Mouse (Mus musculus): Measurements from ENCODE around the gene Slc25a51.

Slc25a51 gene

GRCm38 (mm10) chr4:45408427-45409132 is at the start of gene Slc25a51:
TSS of gene Slc25a51 (minus strand) at chr4:45408766.
- in situ Hi-C loops (cut with MboI, MseI) = no loop called here

- in situ Hi-C loops (cut with MboI, MseI) = no loop called here
Measured at GRCm38 (mm10) chr4:45457543-45457942, 49.0 kb upstream of the Slc25a51 start.

- in situ Hi-C loops (cut with MboI, MseI) = no loop called here
Measured at GRCm38 (mm10) chr4:45455001-45455400, 46.4 kb upstream of the Slc25a51 start.

- in situ Hi-C loops (cut with MboI, MseI) = no loop called here
Measured at GRCm38 (mm10) chr4:45453271-45453851, 44.8 kb upstream of the Slc25a51 start.

- in situ Hi-C loops (cut with MboI, MseI) = no loop called here
Measured at GRCm38 (mm10) chr4:45452569-45453111, 44.1 kb upstream of the Slc25a51 start.

GRCm38 (mm10) chr4:45449012-45449411 is 40.4 kb upstream of the Slc25a51 start:
- in situ Hi-C loops (cut with MboI, MseI) = no loop called here

GRCm38 (mm10) chr4:45448481-45448880 is 39.9 kb upstream of the Slc25a51 start:
- in situ Hi-C loops (cut with MboI, MseI) = no loop called here

- in situ Hi-C loops (cut with MboI, MseI) = no loop called here
Measured at GRCm38 (mm10) chr4:45447196-45447595, 38.6 kb upstream of the Slc25a51 start.

- in situ Hi-C loops (cut with MboI, MseI) = no loop called here
Measured at GRCm38 (mm10) chr4:45445235-45445634, 36.7 kb upstream of the Slc25a51 start.

GRCm38 (mm10) chr4:45444813-45445212 is 36.2 kb upstream of the Slc25a51 start:
- in situ Hi-C loops (cut with MboI, MseI) = no loop called here

GRCm38 (mm10) chr4:45443652-45444051 is 35.1 kb upstream of the Slc25a51 start:
- in situ Hi-C loops (cut with MboI, MseI) = no loop called here

- in situ Hi-C loops (cut with MboI, MseI) = no loop called here
Measured at GRCm38 (mm10) chr4:45442237-45442636, 33.7 kb upstream of the Slc25a51 start.

- in situ Hi-C loops (cut with MboI, MseI) = no loop called here
Measured at GRCm38 (mm10) chr4:45441778-45442177, 33.2 kb upstream of the Slc25a51 start.

GRCm38 (mm10) chr4:45439281-45439680 is 30.7 kb upstream of the Slc25a51 start:
- in situ Hi-C loops (cut with MboI, MseI) = no loop called here

GRCm38 (mm10) chr4:45437010-45437409 is 28.4 kb upstream of the Slc25a51 start:
- in situ Hi-C loops (cut with MboI, MseI) = no loop called here

- in situ Hi-C loops (cut with MboI, MseI) = no loop called here
Measured at GRCm38 (mm10) chr4:45436383-45436913, 27.9 kb upstream of the Slc25a51 start.

- in situ Hi-C loops (cut with MboI, MseI) = no loop called here
Measured at GRCm38 (mm10) chr4:45435899-45436298, 27.3 kb upstream of the Slc25a51 start.

- in situ Hi-C loops (cut with MboI, MseI) = no loop called here
Measured at GRCm38 (mm10) chr4:45434681-45435080, 26.1 kb upstream of the Slc25a51 start.

- in situ Hi-C loops (cut with MboI, MseI) = no loop called here
Measured at GRCm38 (mm10) chr4:45434071-45434470, 25.5 kb upstream of the Slc25a51 start.

GRCm38 (mm10) chr4:45431806-45432205 is 23.2 kb upstream of the Slc25a51 start:
- in situ Hi-C loops (cut with MboI, MseI) = no loop called here

- in situ Hi-C loops (cut with MboI, MseI) = no loop called here
Measured at GRCm38 (mm10) chr4:45431316-45431715, 22.8 kb upstream of the Slc25a51 start.

- in situ Hi-C loops (cut with MboI, MseI) = loop anchor here (5.0 kb wide), 1 partner anchor 338 kb away; no protein-coding TSS in a partner anchor
Measured at GRCm38 (mm10) chr4:45429451-45429850, 20.9 kb upstream of the Slc25a51 start.
